Mouse (Mus musculus): ENCODE measurements around the gene Slc12a5. TPM values are rescaled to one million over a fixed set of nuclear protein-coding genes. Genes with fewer than 3 reads are reported as not detected.

Slc12a5 gene
- polyA plus RNA-seq, 1 experiment: 1.9 TPM

GRCm38 (mm10) chr2:164979749-164980148 lies 19.1 kb downstream of the Slc12a5 start:
- TF ChIP-seq EP300 (IDR thresholded peaks at IDR 0.05; ENCODE audit: insufficient read depth, low read depth, low read length): no peak
- no peak for TF ChIP-seq POLR2A (IDR thresholded peaks at IDR 0.05; ENCODE audit: insufficient read depth, low read length)
- TF ChIP-seq CTCF (IDR thresholded peaks at IDR 0.05; ENCODE audit: low read depth, low read length): no peak
- Histone ChIP-seq H3K4me3 (ENCODE audit: low read depth, low read length) (no peak overlapping the region), H3K9ac (ENCODE audit: low read depth, poor library complexity, severe bottlenecking) (no peak overlapping the region), H3K9me3 (replicated peaks; ENCODE audit: control insufficient read depth, insufficient read depth, low read length, poor library complexity, severe bottlenecking) (no peaks in the 10 kb centered on the region), H3K27ac (ENCODE audit: insufficient read depth, low read length) (no peak overlapping the region), H3K4me1 (ENCODE audit: control insufficient read depth, insufficient read depth, low read length) (no peaks in the 10 kb centered on the region), H3K36me3 (ENCODE audit: control insufficient read depth, insufficient read depth, low read length, poor library complexity, severe bottlenecking) (no peaks in the 10 kb centered on the region), H3K27me3 (ENCODE audit: control insufficient read depth, insufficient read depth, low read length, poor library complexity, severe bottlenecking) (no peaks in the 10 kb centered on the region)

- Histone ChIP-seq H3K4me3 (ENCODE audit: low read depth, low read length) (no peak overlapping the region), H3K9me3 (replicated peaks; ENCODE audit: control insufficient read depth, insufficient read depth, low read length, poor library complexity, severe bottlenecking) (no peaks in the 10 kb centered on the region), H3K27me3 (ENCODE audit: control insufficient read depth, insufficient read depth, low read length, poor library complexity, severe bottlenecking) (no peaks in the 10 kb centered on the region), H3K4me1 (ENCODE audit: control insufficient read depth, insufficient read depth, low read length) (no peaks in the 10 kb centered on the region), H3K36me3 (ENCODE audit: control insufficient read depth, insufficient read depth, low read length, poor library complexity, severe bottlenecking) (no peaks in the 10 kb centered on the region), H3K9ac (ENCODE audit: low read depth, poor library complexity, severe bottlenecking) (no peak overlapping the region), H3K27ac (ENCODE audit: insufficient read depth, low read length) (no peak overlapping the region)
- TF ChIP-seq EP300 (IDR thresholded peaks at IDR 0.05; ENCODE audit: insufficient read depth, low read depth, low read length) (no peak), POLR2A (IDR thresholded peaks at IDR 0.05; ENCODE audit: insufficient read depth, low read length) (no peak), CTCF (IDR thresholded peaks at IDR 0.05; ENCODE audit: low read depth, low read length) (no peak)
Measured at GRCm38 (mm10) chr2:164985962-164986361, 25.4 kb downstream of the Slc12a5 start.

- TF ChIP-seq CTCF (IDR thresholded peaks at IDR 0.05; ENCODE audit: low read depth, low read length) (no peak), POLR2A (IDR thresholded peaks at IDR 0.05; ENCODE audit: insufficient read depth, low read length) (no peak), EP300 (IDR thresholded peaks at IDR 0.05; ENCODE audit: insufficient read depth, low read depth, low read length) (no peak)
- H3K27ac ChIP-seq (ENCODE audit: insufficient read depth, low read length): no peak overlapping the region
- no peaks in the 10 kb centered on the region for H3K4me1 ChIP-seq (ENCODE audit: control insufficient read depth, insufficient read depth, low read length)
- no peaks in the 10 kb centered on the region for H3K9me3 ChIP-seq (replicated peaks; ENCODE audit: control insufficient read depth, insufficient read depth, low read length, poor library complexity, severe bottlenecking)
- H3K27me3 ChIP-seq (ENCODE audit: control insufficient read depth, insufficient read depth, low read length, poor library complexity, severe bottlenecking): no peaks in the 10 kb centered on the region
- no peak overlapping the region for H3K9ac ChIP-seq (ENCODE audit: low read depth, poor library complexity, severe bottlenecking)
- H3K36me3 ChIP-seq (ENCODE audit: control insufficient read depth, insufficient read depth, low read length, poor library complexity, severe bottlenecking): no peaks in the 10 kb centered on the region
- H3K4me3 ChIP-seq (ENCODE audit: low read depth, low read length): no peak overlapping the region
Measured at GRCm38 (mm10) chr2:164986371-164987027, 25.9 kb downstream of the Slc12a5 start.

- no peaks in the 10 kb centered on the region for H3K9me3 ChIP-seq (replicated peaks; ENCODE audit: control insufficient read depth, insufficient read depth, low read length, poor library complexity, severe bottlenecking)
- no peak overlapping the region for H3K27ac ChIP-seq (ENCODE audit: insufficient read depth, low read length)
- H3K36me3 ChIP-seq (ENCODE audit: control insufficient read depth, insufficient read depth, low read length, poor library complexity, severe bottlenecking): no peaks in the 10 kb centered on the region
- H3K9ac ChIP-seq (ENCODE audit: low read depth, poor library complexity, severe bottlenecking): no peak overlapping the region
- no peaks in the 10 kb centered on the region for H3K4me1 ChIP-seq (ENCODE audit: control insufficient read depth, insufficient read depth, low read length)
- H3K4me3 ChIP-seq (ENCODE audit: low read depth, low read length): no peak overlapping the region
- TF ChIP-seq CTCF (IDR thresholded peaks at IDR 0.05; ENCODE audit: low read depth, low read length) (no peak), POLR2A (IDR thresholded peaks at IDR 0.05; ENCODE audit: insufficient read depth, low read length) (no peak), EP300 (IDR thresholded peaks at IDR 0.05; ENCODE audit: insufficient read depth, low read depth, low read length) (no peak)
- H3K27me3 ChIP-seq (ENCODE audit: control insufficient read depth, insufficient read depth, low read length, poor library complexity, severe bottlenecking): no peaks in the 10 kb centered on the region
Measured at GRCm38 (mm10) chr2:164988777-164989176, 28.2 kb downstream of the Slc12a5 start.

GRCm38 (mm10) chr2:164991111-164991510 lies 30.5 kb downstream of the Slc12a5 start:
- no peaks in the 10 kb centered on the region for H3K27me3 ChIP-seq (ENCODE audit: control insufficient read depth, insufficient read depth, low read length, poor library complexity, severe bottlenecking)
- TF ChIP-seq CTCF (IDR thresholded peaks at IDR 0.05; ENCODE audit: low read depth, low read length): no peak
- TF ChIP-seq EP300 (IDR thresholded peaks at IDR 0.05; ENCODE audit: insufficient read depth, low read depth, low read length): no peak
- TF ChIP-seq POLR2A (IDR thresholded peaks at IDR 0.05; ENCODE audit: insufficient read depth, low read length): no peak
- no peak overlapping the region for H3K9ac ChIP-seq (ENCODE audit: low read depth, poor library complexity, severe bottlenecking)
- no peaks in the 10 kb centered on the region for H3K9me3 ChIP-seq (replicated peaks; ENCODE audit: control insufficient read depth, insufficient read depth, low read length, poor library complexity, severe bottlenecking)
- H3K4me1 ChIP-seq (ENCODE audit: control insufficient read depth, insufficient read depth, low read length): no peaks in the 10 kb centered on the region
- no peak overlapping the region for H3K4me3 ChIP-seq (ENCODE audit: low read depth, low read length)
- H3K27ac ChIP-seq (ENCODE audit: insufficient read depth, low read length): no peak overlapping the region
- H3K36me3 ChIP-seq (ENCODE audit: control insufficient read depth, insufficient read depth, low read length, poor library complexity, severe bottlenecking): no peaks in the 10 kb centered on the region

- Histone ChIP-seq H3K4me1 (ENCODE audit: control insufficient read depth, insufficient read depth, low read length) (no peaks in the 10 kb centered on the region), H3K9me3 (replicated peaks; ENCODE audit: control insufficient read depth, insufficient read depth, low read length, poor library complexity, severe bottlenecking) (no peaks in the 10 kb centered on the region), H3K27me3 (ENCODE audit: control insufficient read depth, insufficient read depth, low read length, poor library complexity, severe bottlenecking) (no peaks in the 10 kb centered on the region), H3K36me3 (ENCODE audit: control insufficient read depth, insufficient read depth, low read length, poor library complexity, severe bottlenecking) (no peaks in the 10 kb centered on the region), H3K9ac (ENCODE audit: low read depth, poor library complexity, severe bottlenecking) (no peak overlapping the region), H3K4me3 (ENCODE audit: low read depth, low read length) (no peak overlapping the region), H3K27ac (ENCODE audit: insufficient read depth, low read length) (no peak overlapping the region)
- TF ChIP-seq POLR2A (IDR thresholded peaks at IDR 0.05; ENCODE audit: insufficient read depth, low read length): no peak
- TF ChIP-seq EP300 (IDR thresholded peaks at IDR 0.05; ENCODE audit: insufficient read depth, low read depth, low read length): no peak
- no peak for TF ChIP-seq CTCF (IDR thresholded peaks at IDR 0.05; ENCODE audit: low read depth, low read length)
Measured at GRCm38 (mm10) chr2:164991808-164992207, 31.2 kb downstream of the Slc12a5 start.
